Mouse (Mus musculus): ENCODE measurements around the gene Clmp. TPM values are rescaled to one million over a fixed set of nuclear protein-coding genes. Genes with fewer than 3 reads are reported as not detected.

Gene Clmp
- polyA plus RNA-seq, 1 experiment from 2014 or later: 7.7 TPM

DNA sequence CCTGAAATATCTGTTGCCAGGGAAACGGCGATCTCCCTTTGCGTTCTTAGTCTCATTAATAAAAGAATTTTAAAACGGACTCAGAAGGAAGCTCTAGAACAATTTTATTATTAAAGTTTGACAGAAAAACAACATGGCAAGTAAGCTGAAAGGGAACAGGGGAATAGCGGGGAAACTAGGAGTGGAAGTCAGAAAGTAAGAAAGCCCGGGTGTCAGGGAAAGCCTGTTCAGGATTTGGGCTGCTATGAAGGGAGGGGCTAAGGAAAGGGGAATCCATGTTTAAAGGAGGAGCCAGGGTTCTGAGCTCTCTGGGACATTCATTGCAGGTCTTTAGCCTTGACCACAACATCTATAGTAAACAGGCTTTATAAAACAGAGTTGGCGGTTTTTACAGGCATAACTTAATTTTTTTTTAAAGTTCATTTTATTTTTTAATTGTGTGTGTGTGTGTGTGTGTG lies 45.9 kb downstream of the Clmp start:
- Histone ChIP-seq H3K27me3 (replicated peaks; ENCODE audit: control insufficient read depth, insufficient read depth, low read length) (no peaks in the 10 kb centered on the region), H3K4me2 (peak overlapping the region; percentile 68), H3K27ac (ENCODE audit: low read depth, low read length) (no peak overlapping the region), H3K9ac (ENCODE audit: low read depth, low read length) (no peak overlapping the region; the same call in 1 of the 2 replicates), H3K4me3 (ENCODE audit: low read depth, low read length) (peak overlapping the region; percentile 41; the same call in 1 of the 2 replicates), H3K36me3 (ENCODE audit: control insufficient read depth, insufficient read depth, low read length) (no peaks in the 10 kb centered on the region), H3K4me1 (replicated peaks; ENCODE audit: control insufficient read depth, insufficient read depth, low read length) (no peaks in the 10 kb centered on the region), H3K9me3 (ENCODE audit: control insufficient read depth, low read length) (no peaks in the 10 kb centered on the region)
- 13% methylated on average over 7 of the region's 7 CpGs for WGBS
- ATAC-seq (replicated peaks; ENCODE audit: low FRiP score) (no peak), DNase-seq (ENCODE audit: low spot score) (no peak)

DNA sequence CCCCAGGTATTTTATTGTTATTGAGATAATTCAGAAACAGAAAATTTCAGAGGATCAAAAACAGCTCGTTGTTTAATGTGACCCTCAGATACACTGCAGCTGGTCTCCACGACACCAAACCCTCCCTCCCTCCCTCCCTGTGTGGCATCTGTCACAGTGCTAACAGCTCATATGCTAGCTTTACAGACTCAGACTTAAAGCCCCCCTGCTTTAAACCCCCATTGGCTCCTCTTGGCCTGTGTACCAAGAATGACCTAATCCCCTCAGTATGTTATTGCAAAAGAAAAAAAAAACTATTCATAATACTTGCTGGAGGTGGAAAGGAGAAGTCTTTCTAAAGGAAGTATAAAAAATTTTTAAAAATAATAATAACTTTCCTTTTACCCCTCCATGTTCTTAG lies 46.5 kb downstream of the Clmp start:
- WGBS: 55% methylated on average over 2 of the region's 2 CpGs
- no peak for ATAC-seq (replicated peaks; ENCODE audit: low FRiP score)
- no peaks in the 10 kb centered on the region for H3K36me3 ChIP-seq (ENCODE audit: control insufficient read depth, insufficient read depth, low read length)
- H3K4me1 ChIP-seq (replicated peaks; ENCODE audit: control insufficient read depth, insufficient read depth, low read length): no peaks in the 10 kb centered on the region
- H3K27me3 ChIP-seq (replicated peaks; ENCODE audit: control insufficient read depth, insufficient read depth, low read length): no peaks in the 10 kb centered on the region
- no peak overlapping the region for H3K27ac ChIP-seq (ENCODE audit: low read depth, low read length)
- no peak overlapping the region for H3K4me2 ChIP-seq
- H3K9me3 ChIP-seq (ENCODE audit: control insufficient read depth, low read length): no peaks in the 10 kb centered on the region
- no peak overlapping the region for H3K4me3 ChIP-seq (ENCODE audit: low read depth, low read length)
- no peak for DNase-seq (ENCODE audit: low spot score)
- no peak overlapping the region for H3K9ac ChIP-seq (ENCODE audit: low read depth, low read length)

DNA sequence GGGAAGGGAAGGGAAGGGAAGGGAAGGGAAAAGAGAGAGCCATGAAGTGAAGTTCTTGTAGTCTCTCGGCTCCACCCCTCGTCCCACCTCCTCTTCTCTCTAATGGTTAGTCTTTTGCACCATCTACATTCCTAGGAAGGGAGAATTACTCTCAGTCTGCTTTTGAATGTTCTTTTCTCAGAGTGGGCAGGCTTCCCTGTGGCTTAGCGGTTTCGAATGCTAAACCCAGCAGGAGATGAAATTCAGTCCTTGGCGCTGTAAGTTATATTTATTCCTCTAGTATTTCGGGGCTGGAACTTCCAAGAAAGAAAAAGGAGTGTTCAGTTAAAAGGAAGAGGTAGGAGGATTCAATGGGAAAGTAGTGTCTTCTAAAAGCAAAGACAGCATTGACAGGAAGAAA lies 51.4 kb downstream of the Clmp start:
- no peaks in the 10 kb centered on the region for H3K27me3 ChIP-seq (replicated peaks; ENCODE audit: control insufficient read depth, insufficient read depth, low read length)
- no peak for DNase-seq (ENCODE audit: low spot score)
- H3K9me3 ChIP-seq (ENCODE audit: control insufficient read depth, low read length): no peaks in the 10 kb centered on the region
- WGBS: 67% methylated on average over 6 of the region's 6 CpGs
- H3K27ac ChIP-seq (ENCODE audit: low read depth, low read length): no peak overlapping the region
- no peak for ATAC-seq (replicated peaks; ENCODE audit: low FRiP score)
- H3K4me2 ChIP-seq: no peak overlapping the region
- H3K9ac ChIP-seq (ENCODE audit: low read depth, low read length): no peak overlapping the region
- H3K4me3 ChIP-seq (ENCODE audit: low read depth, low read length): no peak overlapping the region
- no peaks in the 10 kb centered on the region for H3K4me1 ChIP-seq (replicated peaks; ENCODE audit: control insufficient read depth, insufficient read depth, low read length)
- H3K36me3 ChIP-seq (ENCODE audit: control insufficient read depth, insufficient read depth, low read length): no peaks in the 10 kb centered on the region

DNA sequence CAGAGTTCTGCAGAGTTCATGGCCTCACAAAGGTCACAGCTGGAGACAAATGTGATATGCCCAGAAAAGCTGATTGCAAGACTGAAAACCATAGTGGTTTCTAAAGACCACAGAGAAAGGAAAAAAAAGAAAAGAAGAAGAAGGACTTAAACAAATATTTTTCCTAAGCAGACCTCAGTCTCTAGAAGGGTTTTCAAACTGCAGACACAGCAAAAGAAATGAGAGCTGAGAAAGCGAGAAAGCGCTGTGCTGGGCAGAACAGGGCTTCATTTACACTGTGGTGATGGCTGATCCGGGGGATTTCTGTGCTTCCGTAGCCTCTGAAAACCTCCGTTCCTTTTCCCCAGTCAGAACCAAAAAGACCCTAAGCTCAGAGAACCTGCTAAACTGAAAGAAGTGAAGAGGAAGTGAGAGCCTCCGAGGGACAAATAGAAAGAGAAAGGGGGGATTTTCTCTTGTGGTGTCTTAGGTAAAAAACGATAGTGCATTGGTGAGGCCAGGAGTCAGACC lies 57.8 kb downstream of the Clmp start:
- DNase-seq (ENCODE audit: low spot score) (no peak), ATAC-seq (replicated peaks; ENCODE audit: low FRiP score) (no peak)

DNA sequence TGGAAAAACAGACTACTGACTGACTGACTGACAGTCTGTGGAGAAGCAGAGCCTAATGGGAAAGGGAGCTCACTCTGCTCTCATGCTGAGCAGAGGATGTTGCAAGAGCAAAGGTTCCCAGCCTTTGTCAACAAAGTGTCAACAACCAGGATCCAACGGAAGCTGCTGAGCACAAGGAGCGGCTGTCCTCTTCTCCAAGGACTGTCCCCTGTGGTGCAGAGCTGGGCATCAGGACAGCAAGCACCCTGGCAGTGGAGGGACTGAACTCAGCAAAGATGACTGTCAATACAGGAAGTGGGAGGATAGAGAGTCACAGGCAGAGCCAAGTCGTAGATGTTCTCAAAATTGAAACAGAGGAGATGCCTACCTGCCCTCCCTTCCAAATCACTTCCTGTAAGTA lies 58.5 kb downstream of the Clmp start:
- no peak overlapping the region for H3K27ac ChIP-seq (ENCODE audit: low read depth, low read length)
- H3K9me3 ChIP-seq (ENCODE audit: control insufficient read depth, low read length): no peaks in the 10 kb centered on the region
- DNase-seq (ENCODE audit: low spot score) (no peak), ATAC-seq (replicated peaks; ENCODE audit: low FRiP score) (no peak; the same call in 1 of the 2 replicates)
- H3K27me3 ChIP-seq (replicated peaks; ENCODE audit: control insufficient read depth, insufficient read depth, low read length): no peaks in the 10 kb centered on the region
- no peak overlapping the region for H3K4me3 ChIP-seq (ENCODE audit: low read depth, low read length)
- 35% methylated on average over 3 of the region's 3 CpGs for WGBS
- no peak overlapping the region for H3K9ac ChIP-seq (ENCODE audit: low read depth, low read length)
- 0 out of 2 replicates have a peak, but pooled peaks cover 9% of the 10 kb centered on the region for H3K4me1 ChIP-seq (replicated peaks; ENCODE audit: control insufficient read depth, insufficient read depth, low read length)
- H3K4me2 ChIP-seq: no peak overlapping the region
- H3K36me3 ChIP-seq (ENCODE audit: control insufficient read depth, insufficient read depth, low read length): no peaks in the 10 kb centered on the region

More for the DNA sequence above, 57.8 kb downstream of the Clmp start:
- Histone ChIP-seq H3K4me2 (no peak overlapping the region), H3K9me3 (ENCODE audit: control insufficient read depth, low read length) (no peaks in the 10 kb centered on the region), H3K27me3 (replicated peaks; ENCODE audit: control insufficient read depth, insufficient read depth, low read length) (no peaks in the 10 kb centered on the region), H3K27ac (ENCODE audit: low read depth, low read length) (no peak overlapping the region), H3K36me3 (ENCODE audit: control insufficient read depth, insufficient read depth, low read length) (no peaks in the 10 kb centered on the region), H3K9ac (ENCODE audit: low read depth, low read length) (no peak overlapping the region), H3K4me1 (replicated peaks; ENCODE audit: control insufficient read depth, insufficient read depth, low read length) (0 out of 2 replicates have a peak, but pooled peaks cover 9% of the 10 kb centered on the region), H3K4me3 (ENCODE audit: low read depth, low read length) (no peak overlapping the region)
- 39% methylated on average over 7 of the region's 7 CpGs for WGBS

DNA sequence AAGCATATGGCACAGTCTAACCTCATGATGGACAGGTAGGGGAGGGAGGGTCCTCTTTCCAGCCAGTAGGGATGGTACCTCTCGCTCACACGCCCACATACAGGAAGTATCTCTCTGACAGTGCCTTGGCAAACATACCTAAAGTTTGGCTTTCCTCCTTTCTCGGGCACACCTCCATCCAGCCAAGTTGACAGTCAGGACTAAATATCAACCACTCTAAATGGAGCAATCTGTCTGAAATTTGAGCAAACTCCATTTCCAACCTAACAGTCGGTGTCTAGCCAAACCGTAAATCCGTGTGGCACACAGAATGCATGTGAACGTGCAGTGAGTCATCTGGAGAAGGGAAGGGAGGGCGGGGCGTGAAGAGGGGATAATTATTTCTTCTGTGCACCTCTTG lies 61.0 kb downstream of the Clmp start:
- no peak overlapping the region for H3K27ac ChIP-seq (ENCODE audit: low read depth, low read length)
- ATAC-seq (replicated peaks; ENCODE audit: low FRiP score) (no peak), DNase-seq (ENCODE audit: low spot score) (no peak)
- no peaks in the 10 kb centered on the region for H3K27me3 ChIP-seq (replicated peaks; ENCODE audit: control insufficient read depth, insufficient read depth, low read length)
- no peaks in the 10 kb centered on the region for H3K36me3 ChIP-seq (ENCODE audit: control insufficient read depth, insufficient read depth, low read length)
- H3K4me3 ChIP-seq (ENCODE audit: low read depth, low read length): no peak overlapping the region
- no peak overlapping the region for H3K4me2 ChIP-seq
- H3K9ac ChIP-seq (ENCODE audit: low read depth, low read length): no peak overlapping the region
- 71% methylated on average over 9 of the region's 9 CpGs for WGBS
- 0 out of 2 replicates have a peak, but pooled peaks cover 9% of the 10 kb centered on the region for H3K4me1 ChIP-seq (replicated peaks; ENCODE audit: control insufficient read depth, insufficient read depth, low read length)
- H3K9me3 ChIP-seq (ENCODE audit: control insufficient read depth, low read length): no peaks in the 10 kb centered on the region

DNA sequence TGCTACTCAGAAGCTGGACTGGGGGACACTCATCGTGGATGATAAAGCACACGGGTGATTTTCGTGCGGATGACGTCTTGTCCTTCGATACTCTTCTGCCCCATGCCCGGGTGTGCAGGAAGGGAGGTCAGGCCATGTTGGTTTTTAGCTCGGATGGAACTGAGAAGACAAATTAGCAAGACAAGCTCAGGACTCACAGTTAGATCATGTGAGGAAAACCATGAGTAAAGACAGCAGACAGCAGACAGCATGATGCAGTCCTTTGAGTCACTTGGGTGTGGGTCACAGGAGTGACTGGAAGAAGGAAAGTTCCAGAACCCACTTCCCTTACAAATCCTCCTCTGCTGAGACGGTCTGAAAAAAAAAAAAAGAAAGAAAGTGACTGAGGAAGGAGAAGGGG lies 61.5 kb downstream of the Clmp start:
- DNase-seq (ENCODE audit: low spot score): no peak
- no peaks in the 10 kb centered on the region for H3K36me3 ChIP-seq (ENCODE audit: control insufficient read depth, insufficient read depth, low read length)
- no peaks in the 10 kb centered on the region for H3K9me3 ChIP-seq (ENCODE audit: control insufficient read depth, low read length)
- H3K4me1 ChIP-seq (replicated peaks; ENCODE audit: control insufficient read depth, insufficient read depth, low read length): 0 out of 2 replicates have a peak, but pooled peaks cover 9% of the 10 kb centered on the region
- no peak overlapping the region for H3K27ac ChIP-seq (ENCODE audit: low read depth, low read length)
- 74% methylated on average over 9 of the region's 9 CpGs for WGBS
- no peak overlapping the region for H3K4me3 ChIP-seq (ENCODE audit: low read depth, low read length)
- no peak overlapping the region for H3K4me2 ChIP-seq
- no peak overlapping the region for H3K9ac ChIP-seq (ENCODE audit: low read depth, low read length)
- ATAC-seq (replicated peaks; ENCODE audit: low FRiP score): no peak
- no peaks in the 10 kb centered on the region for H3K27me3 ChIP-seq (replicated peaks; ENCODE audit: control insufficient read depth, insufficient read depth, low read length)

DNA sequence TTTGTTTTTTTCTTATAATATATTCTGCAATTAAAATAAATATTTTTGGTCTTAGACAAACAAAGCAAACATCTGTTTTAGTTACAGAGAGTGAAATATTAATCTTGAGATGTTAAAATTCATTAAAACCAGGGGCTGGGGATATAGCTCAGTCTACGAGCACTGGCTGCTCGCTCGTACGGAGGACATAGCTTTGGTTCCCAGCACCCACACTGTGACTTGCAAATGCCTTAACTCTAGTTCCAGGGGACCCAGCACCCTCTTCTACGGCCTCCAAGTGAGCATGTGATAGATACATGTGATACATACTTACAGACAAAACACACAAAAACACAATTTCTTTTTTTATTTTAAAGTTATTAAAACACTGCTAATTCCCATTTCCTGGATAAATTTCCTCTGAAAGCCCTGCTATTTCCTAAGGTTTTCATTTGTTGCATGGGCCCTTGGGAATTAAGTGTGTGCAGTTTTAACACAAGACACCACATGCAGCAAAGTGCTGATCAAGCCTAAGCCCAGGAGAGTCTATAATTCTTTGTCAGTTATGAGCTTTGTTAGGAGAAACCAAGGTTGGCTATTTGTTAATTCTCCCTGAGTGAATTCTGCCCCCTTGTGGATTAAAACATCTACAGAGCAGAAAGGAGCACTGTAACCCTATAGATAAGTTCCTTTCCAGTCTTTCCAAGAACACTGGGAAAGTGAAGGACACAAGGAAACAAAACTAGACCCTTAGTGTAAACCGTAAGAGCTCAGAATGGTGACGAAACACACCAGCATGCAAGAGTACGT lies 64.3 kb downstream of the Clmp start:
- Histone ChIP-seq H3K36me3 (ENCODE audit: control insufficient read depth, insufficient read depth, low read length) (no peaks in the 10 kb centered on the region), H3K27me3 (replicated peaks; ENCODE audit: control insufficient read depth, insufficient read depth, low read length) (no peaks in the 10 kb centered on the region), H3K9me3 (ENCODE audit: control insufficient read depth, low read length) (no peaks in the 10 kb centered on the region), H3K4me3 (ENCODE audit: low read depth, low read length) (no peak overlapping the region), H3K27ac (ENCODE audit: low read depth, low read length) (no peak overlapping the region), H3K4me1 (replicated peaks; ENCODE audit: control insufficient read depth, insufficient read depth, low read length) (no peaks in the 10 kb centered on the region), H3K9ac (ENCODE audit: low read depth, low read length) (no peak overlapping the region), H3K4me2 (no peak overlapping the region)
- 67% methylated on average over 8 of the region's 8 CpGs for WGBS
- no peak for ATAC-seq (replicated peaks; ENCODE audit: low FRiP score)
- DNase-seq (ENCODE audit: low spot score): no peak

DNA sequence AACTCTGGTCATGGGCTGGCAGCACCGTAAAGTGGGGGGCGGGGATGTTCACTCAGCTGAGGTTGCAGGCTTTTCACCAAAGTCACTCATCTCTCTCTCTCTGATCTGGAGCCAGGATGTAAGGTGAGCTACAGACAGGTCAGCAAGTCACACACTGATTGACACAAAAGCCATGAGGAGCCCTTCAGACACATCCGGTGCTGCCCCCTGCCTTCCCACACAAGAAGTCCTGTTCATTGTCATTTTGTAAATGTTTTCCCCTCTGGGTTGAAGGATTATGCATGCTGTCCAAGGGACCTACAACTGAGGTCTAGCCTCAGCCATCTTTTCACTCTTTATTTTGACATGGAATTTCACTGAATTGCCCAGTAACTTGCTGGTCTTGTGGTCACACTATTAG lies 66.0 kb downstream of the Clmp start:
- ATAC-seq (replicated peaks; ENCODE audit: low FRiP score) (no peak), DNase-seq (ENCODE audit: low spot score) (no peak)
- H3K4me1 ChIP-seq (replicated peaks; ENCODE audit: control insufficient read depth, insufficient read depth, low read length): peaks cover 4% of the 10 kb centered on the region; the same call in 1 of the 2 replicates
- no peak overlapping the region for H3K9ac ChIP-seq (ENCODE audit: low read depth, low read length)
- no peaks in the 10 kb centered on the region for H3K27me3 ChIP-seq (replicated peaks; ENCODE audit: control insufficient read depth, insufficient read depth, low read length)
- H3K4me2 ChIP-seq: no peak overlapping the region
- H3K36me3 ChIP-seq (ENCODE audit: control insufficient read depth, insufficient read depth, low read length): no peaks in the 10 kb centered on the region
- H3K27ac ChIP-seq (ENCODE audit: low read depth, low read length): no peak overlapping the region
- H3K4me3 ChIP-seq (ENCODE audit: low read depth, low read length): no peak overlapping the region
- no peaks in the 10 kb centered on the region for H3K9me3 ChIP-seq (ENCODE audit: control insufficient read depth, low read length)
- WGBS: 58% methylated on average over 3 of the region's 3 CpGs
